Mouse (Mus musculus) adrenal gland (tissue): ENCODE measurements around the gene Kremen1.

Experiments used
- intact Hi-C: fragments of 180-260 bp; cut with DNase I; formaldehyde crosslinking; loops from one replicate; pipeline ENCODE4 v1.15.1; 2025

Gene Kremen1

DNA sequence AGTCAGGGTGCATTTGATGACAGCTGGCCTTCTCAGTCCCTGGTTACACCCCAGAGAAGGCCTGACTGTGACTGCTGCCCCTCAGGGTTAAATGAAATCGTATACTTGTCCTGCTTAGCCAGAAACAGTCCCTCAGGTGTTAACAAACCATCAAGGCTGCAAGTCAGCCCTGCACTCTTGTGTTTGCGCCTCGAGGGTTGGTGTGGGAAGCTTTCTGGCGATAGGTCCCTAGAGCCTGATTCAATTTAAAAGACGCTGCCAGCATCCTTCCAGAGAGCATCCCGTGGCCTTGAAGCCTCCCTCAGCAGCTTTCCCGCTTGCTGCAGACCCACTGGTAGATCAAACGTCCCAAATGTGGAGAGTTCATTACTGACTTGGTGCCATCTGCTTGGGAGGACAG is 82.0 kb downstream of the Kremen1 start:
- intact Hi-C loops = no loop called here

DNA sequence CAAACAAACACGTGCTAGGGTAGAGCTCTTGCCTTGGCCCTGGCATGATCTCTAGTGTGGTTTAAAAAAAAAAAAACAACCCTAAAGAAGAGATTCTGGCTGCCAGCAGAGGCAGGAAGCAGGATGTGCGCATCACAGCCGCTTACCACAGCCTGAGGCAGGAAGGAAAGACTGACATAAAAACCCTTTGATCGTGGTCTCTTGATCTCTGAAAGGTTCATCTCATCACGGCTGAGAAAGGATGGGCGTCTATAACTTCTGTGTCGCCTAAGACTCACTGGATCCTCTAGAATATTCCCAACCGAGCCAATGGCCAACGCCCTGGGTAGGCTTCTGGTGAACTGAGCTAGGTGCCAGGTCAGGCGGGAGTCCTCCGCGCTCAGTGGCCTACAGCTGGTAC is 84.2 kb downstream of the Kremen1 start:
- intact Hi-C loops = no loop called here

DNA sequence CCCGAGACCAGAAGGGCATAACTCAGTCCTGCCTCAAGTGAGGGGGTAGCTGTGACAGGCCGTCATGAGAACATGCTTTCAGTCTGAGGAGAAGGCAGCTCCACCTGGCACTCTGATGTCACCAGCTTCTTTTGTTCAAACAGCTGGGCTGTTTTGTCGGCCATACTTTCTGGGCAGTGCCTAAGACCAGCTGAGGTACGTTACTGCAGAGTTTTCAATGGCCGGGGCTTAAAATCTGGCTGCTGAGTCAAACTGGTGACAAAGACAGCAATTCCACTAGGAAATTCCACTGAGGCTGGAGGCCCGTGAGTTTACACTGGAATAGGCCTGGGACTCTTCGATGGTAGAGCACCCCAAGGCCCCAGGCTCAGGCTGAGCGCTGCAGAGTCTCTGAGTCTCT is 84.7 kb downstream of the Kremen1 start:
- intact Hi-C loops = no loop called here

DNA sequence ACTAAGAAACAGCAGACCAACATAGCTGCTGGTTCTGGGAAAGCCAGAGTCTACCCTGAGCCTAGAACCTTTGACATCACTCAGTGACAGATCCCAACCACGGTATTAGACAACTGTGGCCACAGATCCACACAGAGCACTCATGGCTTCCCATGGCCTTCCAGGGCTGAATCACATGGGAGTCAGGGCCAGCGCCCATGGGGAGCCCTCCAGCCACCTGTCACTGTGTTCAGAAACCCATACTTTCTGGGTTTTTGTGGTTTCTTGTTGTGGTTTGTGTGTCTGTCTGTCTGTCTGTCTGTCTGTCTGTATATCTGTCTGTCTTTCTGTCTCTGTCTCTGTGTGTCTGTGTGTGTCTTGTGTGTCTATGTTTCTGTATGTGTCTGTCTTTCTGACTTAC is 85.5 kb downstream of the Kremen1 start:
- intact Hi-C loops = no loop called here

DNA sequence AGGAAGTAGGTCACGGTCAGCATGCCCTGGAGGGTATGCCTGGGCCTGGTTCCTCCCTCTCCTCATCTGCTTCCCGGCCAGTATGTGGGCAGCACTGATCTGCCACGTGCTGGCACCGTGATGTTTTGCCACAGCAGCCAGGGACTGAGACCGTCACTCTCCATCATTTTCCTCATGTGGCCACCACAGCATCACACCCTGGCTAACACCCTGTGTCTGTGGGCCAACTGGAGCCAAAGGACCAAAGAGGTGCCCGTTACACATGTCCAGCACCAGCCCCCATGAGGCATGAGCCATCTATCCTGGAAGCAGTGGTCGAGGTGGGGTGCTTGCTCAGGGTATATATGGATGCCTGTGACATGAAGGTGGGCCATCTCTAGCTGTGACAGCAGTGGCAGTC is 86.2 kb downstream of the Kremen1 start:
- intact Hi-C loops = no loop called here

DNA sequence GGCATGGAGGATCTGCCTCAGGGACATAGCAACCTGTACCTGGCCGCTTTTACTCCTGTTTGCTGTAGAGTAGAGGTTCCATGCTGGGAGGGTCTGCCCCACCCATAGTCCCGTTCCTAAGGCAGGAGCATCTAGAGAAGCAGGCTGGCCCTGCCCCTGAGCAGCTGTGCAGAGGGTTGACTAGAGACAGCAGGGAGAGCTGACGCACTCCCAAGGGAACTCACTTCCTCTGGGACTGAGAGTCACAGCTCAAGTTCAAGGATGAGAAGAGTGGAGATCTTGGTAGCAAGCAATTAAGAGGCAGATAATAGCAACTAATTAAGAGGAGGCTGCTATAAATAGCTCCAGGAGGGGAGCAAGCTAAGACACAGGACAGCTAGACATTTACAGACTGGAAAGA is 88.5 kb downstream of the Kremen1 start:
- intact Hi-C loops = no loop called here

DNA sequence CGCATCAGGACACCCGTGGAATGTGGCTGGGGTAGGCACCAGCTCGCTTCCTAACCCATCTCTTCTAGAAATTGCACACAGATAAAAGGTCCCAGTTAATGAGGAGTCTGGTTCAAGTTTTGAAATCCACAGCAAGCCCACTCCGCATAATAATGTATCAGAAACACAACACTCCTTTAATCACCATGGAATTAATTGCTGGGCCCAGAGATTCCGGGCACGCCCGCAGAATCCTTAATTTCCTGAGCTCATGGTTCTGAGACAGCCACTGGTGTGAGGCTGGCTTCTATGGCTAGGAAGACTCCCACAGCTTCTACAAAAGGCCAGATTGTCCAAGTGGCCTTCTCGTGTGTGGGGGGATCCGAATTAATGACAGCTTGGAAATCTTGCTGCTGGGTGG is 94.0 kb downstream of the Kremen1 start:
- intact Hi-C loops = no loop called here

DNA sequence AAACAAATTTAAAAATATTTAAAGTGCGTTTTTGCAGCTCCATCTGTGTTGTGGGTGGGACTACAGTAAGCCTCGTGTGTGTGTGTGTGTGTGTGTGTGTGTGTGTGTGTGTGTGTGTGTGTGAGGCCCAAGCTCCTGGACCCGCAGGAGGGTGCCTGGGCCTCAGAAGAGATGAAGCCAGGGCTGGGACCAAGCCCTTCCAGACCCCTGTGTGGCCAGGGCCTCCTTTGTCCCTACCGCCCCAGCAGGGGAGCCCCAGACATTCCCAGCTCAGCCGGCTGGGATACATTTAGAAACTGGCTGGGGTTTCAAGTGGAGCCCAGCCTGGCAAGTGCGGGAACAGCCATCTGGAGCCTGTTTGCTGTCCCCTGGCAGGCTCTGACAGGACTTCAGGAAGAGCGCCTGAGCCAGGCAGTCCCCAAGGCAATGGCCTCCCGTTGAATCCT is 95.9 kb downstream of the Kremen1 start:
- intact Hi-C loops = no loop called here

DNA sequence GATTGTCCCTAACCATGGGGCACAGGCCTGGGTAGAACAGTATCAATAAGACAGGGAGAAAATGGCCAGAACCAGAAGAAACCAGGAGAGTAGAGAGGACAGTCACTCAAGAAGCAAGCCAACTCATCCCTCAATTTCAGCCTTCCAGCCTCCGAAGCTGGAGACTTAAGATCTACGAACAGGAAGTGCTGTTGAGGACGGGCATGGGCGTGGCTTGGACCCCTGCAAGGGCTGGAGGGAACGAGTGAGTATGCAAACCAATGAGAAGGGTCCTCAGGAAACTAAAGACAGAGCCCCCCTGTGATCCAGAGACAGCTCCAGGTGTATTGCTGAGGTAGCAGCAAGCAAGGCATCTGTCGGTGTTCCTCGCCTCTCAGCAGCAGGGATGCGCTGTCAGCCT is 97.0 kb downstream of the Kremen1 start:
- intact Hi-C loops = no loop called here

DNA sequence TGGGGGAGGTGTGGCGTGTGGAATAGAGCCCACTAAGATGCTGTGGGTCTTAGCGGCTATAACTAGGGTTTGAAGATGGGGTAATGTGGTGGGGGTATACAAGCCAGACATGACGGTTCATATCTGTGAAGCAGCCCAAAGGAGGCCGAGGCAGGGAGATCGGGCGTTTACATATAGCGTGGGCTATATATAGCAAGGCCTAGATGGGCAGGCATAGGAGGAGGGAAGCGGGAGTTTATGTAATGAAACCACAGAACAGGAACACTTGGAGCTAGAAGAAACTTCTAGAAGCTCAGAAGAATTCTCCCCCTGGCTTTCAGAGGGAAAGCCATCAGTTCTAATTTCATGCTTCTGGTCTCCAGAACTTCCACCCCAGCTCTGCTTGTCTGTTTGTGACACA is 97.9 kb downstream of the Kremen1 start:
- intact Hi-C loops = no loop called here

DNA sequence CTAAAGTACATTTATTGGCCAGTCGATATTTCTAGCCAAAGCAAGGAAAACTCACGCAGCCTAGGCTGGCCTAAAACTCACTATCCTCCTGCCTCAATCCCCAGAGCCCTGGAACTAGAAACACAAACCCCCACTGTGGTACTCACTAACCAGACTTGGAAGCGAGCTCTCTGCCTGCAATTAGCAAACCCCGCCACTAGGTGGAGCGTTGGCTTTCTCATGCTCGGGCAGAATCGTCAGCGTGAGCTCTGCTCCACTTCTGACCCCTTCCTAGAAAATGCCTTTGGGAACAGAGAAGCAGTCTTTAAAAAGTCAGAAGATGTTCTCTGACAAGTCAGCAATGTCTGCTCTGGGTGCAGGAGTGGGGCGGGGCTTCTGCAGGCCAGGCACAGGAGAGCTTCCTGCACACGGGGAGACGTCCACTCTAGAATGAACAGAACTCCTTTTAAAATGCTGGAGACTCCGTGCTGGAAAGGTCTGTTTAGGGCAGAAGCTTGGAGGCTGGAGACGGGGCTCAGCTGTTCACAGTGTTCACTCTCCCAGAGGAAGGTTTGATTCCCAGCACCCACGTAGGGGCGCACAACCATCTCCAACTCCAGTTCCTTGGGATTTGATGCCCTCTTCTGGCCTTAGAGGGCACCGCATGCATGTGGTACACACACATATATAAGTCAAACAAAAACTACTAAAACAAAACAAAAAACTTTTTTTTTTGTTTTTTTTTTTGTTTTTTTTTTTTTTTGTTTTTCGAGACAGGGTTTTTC is 100.5 kb downstream of the Kremen1 start:
- intact Hi-C loops = no loop called here

DNA sequence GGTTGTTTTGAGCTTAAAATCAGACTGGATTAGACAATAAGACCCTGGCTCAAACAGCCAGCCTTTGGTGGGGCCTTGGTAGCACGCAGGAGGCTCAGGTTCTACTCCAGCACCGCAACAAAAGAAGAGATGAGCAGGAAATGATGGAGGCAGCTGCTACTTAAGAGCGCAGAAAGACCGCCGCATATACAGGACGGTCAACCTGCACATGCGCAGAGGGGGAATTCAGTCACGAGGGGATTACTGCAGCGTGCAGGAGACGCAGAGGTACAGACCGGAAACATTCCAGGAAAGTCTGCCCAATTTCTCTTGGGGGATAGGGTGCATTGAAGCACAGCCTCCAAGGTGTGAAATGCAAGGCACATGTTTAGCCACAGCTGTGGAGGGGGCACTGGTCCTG is 103.3 kb downstream of the Kremen1 start:
- intact Hi-C loops = no loop called here

DNA sequence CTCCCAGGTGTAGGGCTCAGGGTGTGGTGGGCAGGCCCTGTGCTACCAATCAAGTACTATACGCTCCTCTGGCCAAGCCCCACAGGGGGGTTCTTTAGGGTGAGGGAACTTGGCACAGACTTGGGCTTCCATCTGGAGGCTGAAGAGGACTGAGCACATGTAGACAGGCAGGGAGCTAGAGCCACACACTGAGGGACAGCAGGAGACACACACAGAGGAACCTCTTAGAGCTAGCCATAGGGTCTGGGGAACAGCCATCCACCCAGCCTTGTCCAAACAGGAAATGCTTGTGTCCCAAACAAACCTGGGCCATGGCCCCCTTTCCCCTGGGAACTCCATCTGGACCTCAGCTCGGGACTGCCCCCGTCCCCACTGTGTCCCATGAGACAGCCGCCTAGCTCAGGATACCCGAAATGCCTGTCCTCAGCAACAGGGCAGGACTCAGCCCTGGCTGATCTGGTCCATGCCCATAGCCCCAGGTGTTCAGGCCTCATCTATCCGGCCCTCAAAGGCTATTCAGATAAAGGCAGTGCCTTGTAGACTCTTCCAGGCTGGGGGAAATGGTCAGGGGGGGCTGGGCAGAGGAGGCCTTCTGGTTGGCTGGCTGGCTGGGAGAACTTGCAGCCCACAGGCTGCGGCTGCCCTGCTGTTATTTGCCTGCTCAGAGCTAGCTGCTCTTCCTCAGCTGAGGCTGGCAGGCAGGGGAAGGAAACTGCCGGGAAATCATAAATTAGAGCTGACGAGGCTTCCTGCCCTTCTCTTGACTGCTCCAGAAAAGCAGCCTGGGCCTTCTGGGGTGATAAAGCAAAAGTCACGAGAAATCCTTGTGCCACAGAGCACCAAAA is 106.2 kb downstream of the Kremen1 start:
- intact Hi-C loops = no loop called here

DNA sequence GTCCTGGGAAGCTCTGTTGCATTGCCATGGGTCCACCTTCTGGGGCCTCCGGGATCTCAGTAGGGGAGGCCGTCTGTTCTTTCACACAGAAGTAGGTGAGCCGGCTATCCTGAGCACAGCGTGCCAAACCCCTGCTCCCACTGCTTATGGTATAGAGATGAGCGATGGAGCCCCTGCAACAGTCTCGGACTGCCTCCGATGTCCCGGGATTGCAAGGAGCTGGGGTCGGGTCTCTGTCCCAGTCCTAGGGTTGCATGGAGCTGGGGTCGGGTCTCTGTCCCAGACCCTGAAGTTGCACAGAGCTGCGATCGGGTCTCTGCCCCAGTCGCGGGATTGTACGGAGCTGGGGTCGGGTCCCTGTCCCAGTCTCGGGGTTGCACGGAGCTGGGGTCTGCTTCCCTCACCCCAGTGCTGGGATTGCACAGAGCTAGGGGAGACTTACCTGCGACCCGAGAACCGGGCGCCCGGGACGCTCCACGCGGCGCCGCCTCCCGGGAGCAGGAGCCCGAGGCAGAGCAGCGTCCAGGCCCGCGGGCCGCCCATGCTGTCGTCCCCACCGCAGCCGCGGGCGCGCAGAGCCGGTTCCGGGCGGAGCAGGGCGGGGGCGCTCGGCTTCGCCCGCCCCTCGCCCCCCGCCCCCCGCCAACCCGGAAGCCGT is 109.5 kb downstream of the Kremen1 start, which contains the start of gene Emid1:
TSS of gene Emid1 (minus strand) at position 578 of the 658 bp plus-strand sequence.
- intact Hi-C loops = no loop called here

DNA sequence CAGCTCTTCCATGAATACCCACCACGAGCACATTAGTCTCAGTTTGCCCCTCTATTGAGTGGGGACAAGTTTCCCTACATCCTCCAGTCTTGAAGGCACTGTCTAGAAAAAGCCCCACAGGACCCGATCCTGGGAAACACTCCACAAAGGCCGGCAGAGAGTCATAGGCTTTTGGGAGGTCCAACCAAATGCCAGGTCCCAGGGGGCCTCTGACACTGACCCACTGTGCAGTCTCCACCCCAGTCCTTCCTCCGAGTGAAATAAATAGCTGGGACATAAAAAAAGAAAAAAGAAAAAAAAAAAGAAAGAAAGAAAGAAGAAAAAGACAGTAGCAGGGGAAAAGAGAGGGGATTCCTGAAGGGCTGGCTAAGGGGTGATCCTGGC is 110.1 kb downstream of the Kremen1 start:
- intact Hi-C loops = no loop called here

DNA sequence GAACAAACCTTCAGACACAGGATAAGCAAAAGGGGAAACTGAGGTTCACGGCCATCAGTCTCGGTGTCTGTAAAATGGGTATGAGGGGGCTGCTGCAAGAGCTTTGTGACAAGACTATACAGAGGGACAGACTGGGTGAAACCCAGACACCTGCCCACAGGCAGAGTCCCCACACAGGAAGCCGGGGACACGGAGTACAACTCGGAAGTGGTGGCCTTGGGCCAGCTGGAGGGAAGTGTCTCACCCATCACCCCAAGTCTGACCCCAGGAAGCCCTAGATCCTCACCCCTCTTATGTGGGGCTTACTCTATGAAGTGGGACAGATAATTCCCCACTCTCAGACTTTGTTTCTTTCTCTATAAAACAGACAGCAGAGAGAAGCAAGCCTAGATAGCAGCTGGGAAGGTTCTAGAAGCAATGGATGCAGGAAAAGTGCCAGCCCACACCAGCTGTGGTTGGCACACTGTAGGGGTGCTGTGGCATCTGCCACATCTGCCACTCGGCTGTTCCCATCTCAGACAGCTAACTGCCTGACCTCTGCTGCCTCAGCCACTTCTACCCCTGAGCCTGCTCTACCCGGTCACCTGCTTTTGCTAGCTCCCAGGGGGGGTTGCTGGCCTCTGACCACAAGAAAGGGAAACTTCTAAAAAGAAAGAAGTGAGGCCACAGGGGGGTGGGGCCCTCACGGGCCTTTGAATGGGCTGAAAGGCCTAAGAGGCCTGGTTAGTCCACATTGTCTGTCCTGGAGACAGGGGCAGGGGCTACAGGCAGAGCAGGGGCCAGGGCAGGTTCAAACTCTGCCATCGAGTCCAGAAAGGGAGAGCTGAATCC is 110.7 kb downstream of the Kremen1 start:
- intact Hi-C loops = no loop called here

DNA sequence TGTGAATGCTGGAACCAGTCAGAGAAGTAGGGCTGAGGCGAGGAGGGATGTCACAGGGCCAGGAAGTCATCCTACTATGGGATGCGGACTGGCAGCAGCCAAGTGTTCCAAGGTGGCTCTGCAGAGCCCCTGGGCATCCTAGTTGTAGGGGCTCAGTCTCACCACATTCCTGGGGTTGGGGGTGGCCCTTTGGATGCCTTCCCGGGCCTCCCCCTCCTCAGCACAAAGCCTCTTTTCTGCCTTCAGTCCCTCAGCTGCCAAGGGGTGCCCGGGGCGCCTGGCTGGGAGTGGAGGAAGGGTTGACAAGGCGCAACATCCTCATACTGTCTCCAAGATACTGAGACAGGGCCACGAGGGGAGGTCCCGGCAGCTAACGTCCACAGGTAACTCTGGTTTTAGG is 111.4 kb downstream of the Kremen1 start:
- intact Hi-C loops = no loop called here

DNA sequence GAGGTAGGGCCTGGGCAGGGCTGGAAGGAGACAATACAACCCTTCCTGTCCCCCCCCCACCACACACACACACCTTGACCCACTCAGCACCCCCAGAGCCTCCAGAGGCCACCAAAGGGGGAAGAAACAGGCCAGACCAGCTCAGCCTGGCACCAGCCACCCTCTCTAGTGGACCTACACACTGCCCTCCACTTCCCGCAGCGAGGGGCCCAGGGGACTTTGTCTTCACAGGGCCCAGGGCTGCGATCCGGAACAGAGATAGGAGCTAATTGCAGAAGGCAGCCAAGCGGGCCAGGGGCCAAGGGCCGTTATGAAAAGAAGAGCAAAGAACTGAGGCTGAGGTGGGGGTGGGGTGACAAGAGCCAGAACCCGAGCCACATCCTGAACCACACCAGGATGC is 112.1 kb downstream of the Kremen1 start:
- intact Hi-C loops = no loop called here

DNA sequence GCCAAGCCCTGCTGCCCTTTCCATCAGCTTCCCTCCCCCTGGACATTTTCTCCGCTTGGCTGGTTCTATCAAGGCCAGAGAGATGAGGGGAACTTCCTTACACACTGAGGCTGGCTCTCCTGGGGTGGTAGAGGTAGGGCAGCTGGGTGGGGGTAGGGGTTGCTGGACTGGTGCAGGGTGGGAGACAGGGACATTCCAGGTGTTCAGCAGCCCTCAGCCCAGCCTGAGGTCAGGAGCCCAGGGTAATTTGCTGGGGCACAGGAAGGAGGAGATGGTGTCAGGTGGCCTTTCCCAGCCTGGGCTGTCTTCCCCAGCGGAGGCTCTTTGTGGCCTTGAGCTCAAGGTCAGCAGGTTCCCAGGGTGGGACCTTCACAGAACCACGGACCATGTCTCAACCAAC is 115.8 kb downstream of the Kremen1 start:
- intact Hi-C loops = no loop called here

DNA sequence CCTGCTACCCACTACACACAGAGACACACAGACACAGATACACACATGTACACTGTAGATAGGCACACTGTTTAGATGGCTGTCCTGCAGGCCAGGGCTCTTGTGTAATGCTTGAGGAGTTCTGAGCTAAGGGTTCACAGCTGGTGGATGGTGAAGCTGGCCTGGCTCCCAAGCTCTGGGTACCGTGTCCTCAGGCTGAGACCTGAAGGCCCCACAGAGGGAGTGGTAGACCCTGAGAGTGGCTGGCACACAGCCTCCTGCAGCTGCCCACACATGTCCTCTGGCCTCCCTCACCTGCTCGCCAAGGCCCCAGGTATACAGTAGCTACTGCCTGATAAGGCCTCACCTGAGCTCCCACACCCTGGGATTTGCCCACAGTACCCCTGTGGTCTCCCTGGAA is 119.4 kb downstream of the Kremen1 start:
- intact Hi-C loops = no loop called here
